Mouse (Mus musculus) kidney, embryonic 14.5 days (tissue): ENCODE results near the gene Mipep. TPM values are rescaled to one million over a fixed set of nuclear protein-coding genes. Genes with fewer than 3 reads are reported as not detected.

Source experiments
- ATAC-seq: fragments of 200-750 bp; cut with Nextera tagmentation; 2 replicates; pipeline ENCODE4 v1.8.0; 2017; ENCODE audit warnings: moderate number of reproducible peaks, mild to moderate bottlenecking, moderate TSS enrichment, moderate library complexity; ENCODE audit not compliant: low FRiP score, low TSS enrichment
- H3K27ac ChIP-seq: fragments of 300-500 bp; sonication (generic); 2 replicates; pipeline ENCODE4 v1.5.1; 2014; ENCODE audit warnings: low read depth, mild to moderate bottlenecking, low read length, moderate library complexity, mixed read lengths
- H3K27me3 ChIP-seq: fragments of 300-500 bp; sonication (generic); 2 replicates; pipeline ENCODE4 v1.6.1; 2014; ENCODE audit warnings: mild to moderate bottlenecking, low read length; ENCODE audit not compliant: control insufficient read depth, insufficient read depth
- H3K36me3 ChIP-seq: fragments of 300-500 bp; sonication (generic); 2 replicates; pipeline ENCODE4 v1.6.1; 2014; ENCODE audit warnings: low read length, mixed read lengths; ENCODE audit not compliant: control insufficient read depth, insufficient read depth
- H3K4me1 ChIP-seq: fragments of 300-500 bp; sonication (generic); 2 replicates; pipeline ENCODE4 v1.6.1; 2014; ENCODE audit warnings: low read length, mixed read lengths; ENCODE audit not compliant: control insufficient read depth, insufficient read depth
- H3K4me2 ChIP-seq: fragments of 300-500 bp; sonication (generic); replicated peaks from 2 replicates; pipeline ENCODE4 v1.6.1; 2014; ENCODE audit warnings: low read depth, mild to moderate bottlenecking, low read length
- H3K4me3 ChIP-seq: fragments of 300-500 bp; sonication (generic); 2 replicates; pipeline ENCODE4 v1.5.1; 2014; ENCODE audit warnings: mild to moderate bottlenecking, low read length
- H3K9ac ChIP-seq: fragments of 300-500 bp; sonication (generic); 2 replicates; pipeline ENCODE4 v1.6.1; 2014; ENCODE audit warnings: low read depth, mild to moderate bottlenecking, low read length, moderate library complexity
- H3K9me3 ChIP-seq: fragments of 300-500 bp; sonication (generic); 2 replicates; pipeline ENCODE4 v1.6.1; 2016; ENCODE audit warnings: low read length; ENCODE audit not compliant: control insufficient read depth
- WGBS: fragments of 180-500 bp; shearing (Covaris S2); extraction: QIAGEN DNeasy Blood & Tissue Kit; methylation state at CpG from one replicate; pipeline ENCODE4 v1.1.7; 2014; 5-methylcytosine and 5-hydroxymethylcytosine counted together
- polyA plus RNA-seq: library from polyadenylated mRNA; unstranded; fragments of >200 nt; fragmentation: Nextera tagmentation; extraction: Ambion mirVana; gene quantifications from 2 replicates; pipeline ENCODE4 v1.2.1, GENCODE M21; 2014

The Mipep gene
- polyA plus RNA-seq, 1 experiment from 2014 or later: 26.5 TPM

- Histone ChIP-seq H3K36me3 (peaks cover 15% of the 10 kb centered on the region), H3K4me2 (no peak overlapping the region), H3K9me3 (peaks cover 8% of the 10 kb centered on the region; the same call in 1 of the 2 replicates), H3K27ac (no peak overlapping the region), H3K9ac (no peak overlapping the region), H3K4me1 (no peaks in the 10 kb centered on the region), H3K27me3 (no peaks in the 10 kb centered on the region), H3K4me3 (no peak overlapping the region)
- no peak for ATAC-seq
- 95% methylated on average over 2 of the region's 2 CpGs for WGBS
Measured at GRCm38 (mm10) chr14:60830096-60830495, 45.7 kb downstream of the Mipep start.

GRCm38 (mm10) chr14:60836709-60837108 is 52.3 kb downstream of the Mipep start:
- no peak overlapping the region for H3K9ac ChIP-seq
- peaks cover 9% of the 10 kb centered on the region for H3K36me3 ChIP-seq
- ATAC-seq: no peak
- H3K9me3 ChIP-seq: peaks cover 4% of the 10 kb centered on the region; the same call in 1 of the 2 replicates
- no peak overlapping the region for H3K4me2 ChIP-seq
- no peak overlapping the region for H3K27ac ChIP-seq
- 86% methylated on average over 6 of the region's 6 CpGs for WGBS
- H3K27me3 ChIP-seq: no peaks in the 10 kb centered on the region
- H3K4me3 ChIP-seq: no peak overlapping the region
- peaks cover 3% of the 10 kb centered on the region; the same call in 1 of the 2 replicates for H3K4me1 ChIP-seq

GRCm38 (mm10) chr14:60839654-60840053 is 55.3 kb downstream of the Mipep start:
- Histone ChIP-seq H3K36me3 (no peaks in the 10 kb centered on the region; the same call in 1 of the 2 replicates), H3K4me2 (no peak overlapping the region), H3K27me3 (no peaks in the 10 kb centered on the region), H3K27ac (no peak overlapping the region), H3K9me3 (no peaks in the 10 kb centered on the region), H3K4me3 (no peak overlapping the region), H3K9ac (no peak overlapping the region), H3K4me1 (peaks cover 3% of the 10 kb centered on the region; the same call in 1 of the 2 replicates)
- ATAC-seq: no peak
- 72% methylated on average over 8 of the region's 8 CpGs for WGBS

DNA sequence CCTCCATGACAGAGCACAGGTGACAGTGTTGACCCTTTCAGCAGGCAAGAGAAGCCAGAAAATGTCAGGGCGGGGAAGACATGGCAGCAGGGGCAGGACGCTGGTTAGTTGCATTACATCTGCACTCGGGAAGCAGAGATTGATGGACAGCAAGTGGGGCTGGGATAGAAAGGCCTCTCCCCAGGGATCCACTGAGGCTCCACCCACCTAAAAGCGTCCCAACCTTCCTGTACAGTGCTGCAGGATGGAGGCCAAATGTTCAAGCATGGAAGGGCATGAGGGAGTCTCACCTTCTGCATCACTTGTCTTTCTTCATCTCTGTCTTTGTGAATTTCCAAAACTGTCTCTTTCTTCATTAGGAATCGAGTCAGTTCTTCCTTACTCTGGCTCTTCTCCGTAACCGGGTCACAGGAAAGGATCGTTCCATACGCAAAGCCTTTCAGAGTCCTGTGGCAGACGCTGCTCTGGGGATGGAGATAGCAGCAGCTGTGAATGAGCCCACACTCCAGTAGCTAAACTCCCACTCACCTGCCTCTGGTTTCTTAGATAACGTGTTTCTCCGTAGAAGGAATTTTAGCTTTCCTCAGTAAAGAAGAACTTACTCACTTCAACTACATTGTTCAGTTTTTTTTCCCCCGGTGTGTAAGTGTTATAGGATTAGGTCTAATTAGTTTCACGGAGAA is 57.7 kb downstream of the Mipep start:
- Histone ChIP-seq H3K9ac (no peak overlapping the region), H3K36me3 (0 out of 2 replicates have a peak, but pooled peaks cover 2% of the 10 kb centered on the region), H3K9me3 (no peaks in the 10 kb centered on the region), H3K4me2 (no peak overlapping the region), H3K4me1 (peaks cover 3% of the 10 kb centered on the region; the same call in 1 of the 2 replicates), H3K27ac (no peak overlapping the region), H3K4me3 (no peak overlapping the region), H3K27me3 (no peaks in the 10 kb centered on the region)
- WGBS: 70% methylated on average over 14 of the region's 14 CpGs
- no peak for ATAC-seq

DNA sequence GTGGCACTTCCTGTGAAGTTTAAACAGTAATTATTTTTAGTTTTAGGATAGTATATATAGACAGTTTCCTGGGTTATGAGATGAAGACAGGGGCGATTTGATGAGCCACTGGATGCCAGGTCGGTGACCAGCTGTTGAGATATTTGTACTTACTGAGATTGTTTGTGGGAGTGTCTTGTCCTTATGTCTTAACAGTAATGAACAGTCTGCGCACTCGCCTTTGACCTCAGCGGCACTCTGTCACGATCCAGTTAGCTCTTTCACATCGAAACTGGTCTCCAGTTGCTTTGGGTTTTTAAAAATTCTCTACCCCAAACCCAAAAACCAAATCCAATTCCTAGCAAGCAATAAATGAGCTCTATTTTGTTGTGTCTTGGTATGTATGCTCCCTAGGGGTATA is 59.2 kb downstream of the Mipep start:
- H3K9me3 ChIP-seq: no peaks in the 10 kb centered on the region
- no peak overlapping the region for H3K4me3 ChIP-seq
- no peaks in the 10 kb centered on the region; the same call in 1 of the 2 replicates for H3K4me1 ChIP-seq
- no peaks in the 10 kb centered on the region for H3K27me3 ChIP-seq
- no peak for ATAC-seq
- no peak overlapping the region for H3K4me2 ChIP-seq
- peaks cover 4% of the 10 kb centered on the region; the same call in 1 of the 2 replicates for H3K36me3 ChIP-seq
- no peak overlapping the region for H3K27ac ChIP-seq
- 83% methylated on average over 7 of the region's 7 CpGs for WGBS
- no peak overlapping the region for H3K9ac ChIP-seq

GRCm38 (mm10) chr14:60845261-60846045 is 61.1 kb downstream of the Mipep start:
- no peaks in the 10 kb centered on the region; the same call in 1 of the 2 replicates for H3K4me1 ChIP-seq
- H3K9ac ChIP-seq: no peak overlapping the region
- ATAC-seq: no peak
- 40% methylated on average over 10 of the region's 10 CpGs for WGBS
- no peaks in the 10 kb centered on the region for H3K27me3 ChIP-seq
- peaks cover 12% of the 10 kb centered on the region; the same call in 1 of the 2 replicates for H3K36me3 ChIP-seq
- no peak overlapping the region for H3K27ac ChIP-seq
- no peaks in the 10 kb centered on the region for H3K9me3 ChIP-seq
- H3K4me3 ChIP-seq: no peak overlapping the region
- H3K4me2 ChIP-seq: no peak overlapping the region

GRCm38 (mm10) chr14:60846174-60846573 is 61.8 kb downstream of the Mipep start:
- WGBS: 90% methylated on average over 5 of the region's 5 CpGs
- H3K9me3 ChIP-seq: no peaks in the 10 kb centered on the region

GRCm38 (mm10) chr14:60848194-60848593 is 63.8 kb downstream of the Mipep start:
- no peaks in the 10 kb centered on the region for H3K27me3 ChIP-seq
- no peaks in the 10 kb centered on the region for H3K9me3 ChIP-seq
- ATAC-seq: no peak
- peaks cover 22% of the 10 kb centered on the region; the same call in 1 of the 2 replicates for H3K36me3 ChIP-seq
- no peak overlapping the region for H3K9ac ChIP-seq
- no peak overlapping the region for H3K4me3 ChIP-seq
- WGBS: 93% methylated on average over 5 of the region's 5 CpGs
- no peak overlapping the region for H3K27ac ChIP-seq
- no peaks in the 10 kb centered on the region for H3K4me1 ChIP-seq
- no peak overlapping the region for H3K4me2 ChIP-seq

More at GRCm38 (mm10) chr14:60846174-60846573, 61.8 kb downstream of the Mipep start:
- Histone ChIP-seq H3K4me2 (no peak overlapping the region), H3K4me1 (no peaks in the 10 kb centered on the region; the same call in 1 of the 2 replicates), H3K27ac (no peak overlapping the region), H3K36me3 (peaks cover 17% of the 10 kb centered on the region; the same call in 1 of the 2 replicates), H3K27me3 (no peaks in the 10 kb centered on the region), H3K4me3 (no peak overlapping the region), H3K9ac (no peak overlapping the region)
- ATAC-seq: no peak

GRCm38 (mm10) chr14:60850101-60850500 is 65.7 kb downstream of the Mipep start:
- peaks cover 22% of the 10 kb centered on the region; the same call in 1 of the 2 replicates for H3K36me3 ChIP-seq
- no peak overlapping the region for H3K27ac ChIP-seq

More at GRCm38 (mm10) chr14:60850101-60850500, 65.7 kb downstream of the Mipep start:
- H3K4me1 ChIP-seq: no peaks in the 10 kb centered on the region
- no peak overlapping the region for H3K4me2 ChIP-seq
- H3K4me3 ChIP-seq: no peak overlapping the region
- no peaks in the 10 kb centered on the region for H3K27me3 ChIP-seq
- WGBS: 83% methylated on average over 14 of the region's 14 CpGs
- H3K9ac ChIP-seq: no peak overlapping the region
- no peaks in the 10 kb centered on the region for H3K9me3 ChIP-seq
- no peak for ATAC-seq
